Mouse (Mus musculus): ENCODE measurements at regions not wholly inside any gene's neighbourhood (a gene's known extent, or its start where the extent isn't known, plus 50 kb on each side); places are given as distances from the start of the nearest gene placed in this dataset.

GRCm38 (mm10) chr1:90321501-90321900 lies 117.7 kb downstream of the Ackr3 start:
- TF ChIP-seq CTCF (IDR thresholded peaks at IDR 0.05; ENCODE audit: extremely low read depth, insufficient read depth, insufficient read length, insufficient replicate concordance): no peak
- no peak for TF ChIP-seq POLR2A (IDR thresholded peaks at IDR 0.05; ENCODE audit: low read depth, low read length)
- DNase-seq (ENCODE audit: low read depth in 1 of 2, low spot score in 2 of 2): no peak
- Histone ChIP-seq H3K4me1 (ENCODE audit: control insufficient read depth, insufficient read depth, insufficient read length) (no peaks in the 10 kb centered on the region), H3K4me3 (ENCODE audit: extremely low read depth, insufficient read depth, insufficient read length) (no peak overlapping the region), H3K27me3 (ENCODE audit: control insufficient read depth, insufficient read depth, low read length) (no peaks in the 10 kb centered on the region), H3K36me3 (ENCODE audit: control insufficient read depth, insufficient read depth, low read length) (no peaks in the 10 kb centered on the region), H3K27ac (ENCODE audit: insufficient read depth, low read length) (no peak overlapping the region)
- WGBS: 90% methylated on average over 8 of the region's 8 CpGs

- 82% methylated on average over 6 of the region's 6 CpGs for WGBS
- DNase-seq (ENCODE audit: low read depth in 1 of 2, low spot score in 2 of 2): no peak
- Histone ChIP-seq H3K27ac (ENCODE audit: insufficient read depth, low read length) (no peak overlapping the region), H3K36me3 (ENCODE audit: control insufficient read depth, insufficient read depth, low read length) (no peaks in the 10 kb centered on the region), H3K4me1 (ENCODE audit: control insufficient read depth, insufficient read depth, insufficient read length) (no peaks in the 10 kb centered on the region), H3K27me3 (ENCODE audit: control insufficient read depth, insufficient read depth, low read length) (no peaks in the 10 kb centered on the region), H3K4me3 (ENCODE audit: extremely low read depth, insufficient read depth, insufficient read length) (no peak overlapping the region)
- TF ChIP-seq POLR2A (IDR thresholded peaks at IDR 0.05; ENCODE audit: low read depth, low read length) (no peak), CTCF (IDR thresholded peaks at IDR 0.05; ENCODE audit: extremely low read depth, insufficient read depth, insufficient read length, insufficient replicate concordance) (no peak)
These were observed 123.5 kb downstream of the Ackr3 start for GRCm38 (mm10) chr1:90327237-90327636.

GRCm38 (mm10) chr1:90332531-90332930 lies 128.8 kb downstream of the Ackr3 start:
- H3K27me3 ChIP-seq (ENCODE audit: control insufficient read depth, insufficient read depth, low read length): no peaks in the 10 kb centered on the region
- WGBS: 66% methylated on average over 4 of the region's 4 CpGs
- H3K27ac ChIP-seq (ENCODE audit: insufficient read depth, low read length): no peak overlapping the region
- DNase-seq (ENCODE audit: low read depth in 1 of 2, low spot score in 2 of 2): no peak
- no peaks in the 10 kb centered on the region for H3K36me3 ChIP-seq (ENCODE audit: control insufficient read depth, insufficient read depth, low read length)
- TF ChIP-seq CTCF (IDR thresholded peaks at IDR 0.05; ENCODE audit: extremely low read depth, insufficient read depth, insufficient read length, insufficient replicate concordance) (no peak), POLR2A (IDR thresholded peaks at IDR 0.05; ENCODE audit: low read depth, low read length) (no peak)
- no peak overlapping the region for H3K4me3 ChIP-seq (ENCODE audit: extremely low read depth, insufficient read depth, insufficient read length)
- H3K4me1 ChIP-seq (ENCODE audit: control insufficient read depth, insufficient read depth, insufficient read length): no peaks in the 10 kb centered on the region

- 71% methylated on average over 6 of the region's 6 CpGs for WGBS
- no peaks in the 10 kb centered on the region for H3K36me3 ChIP-seq (ENCODE audit: control insufficient read depth, insufficient read depth, low read length)
These were observed 130.1 kb downstream of the Ackr3 start for GRCm38 (mm10) chr1:90333676-90334430.

GRCm38 (mm10) chr1:90335001-90335747 lies 131.4 kb downstream of the Ackr3 start:
- 88% methylated on average over 25 of the region's 25 CpGs for whole genome bisulfite sequencing

More at GRCm38 (mm10) chr1:90333676-90334430, 130.1 kb downstream of the Ackr3 start:
- TF ChIP-seq CTCF (IDR thresholded peaks at IDR 0.05; ENCODE audit: extremely low read depth, insufficient read depth, insufficient read length, insufficient replicate concordance) (no peak), POLR2A (IDR thresholded peaks at IDR 0.05; ENCODE audit: low read depth, low read length) (no peak)
- no peaks in the 10 kb centered on the region for H3K4me1 ChIP-seq (ENCODE audit: control insufficient read depth, insufficient read depth, insufficient read length)
- no peak overlapping the region for H3K27ac ChIP-seq (ENCODE audit: insufficient read depth, low read length)
- H3K27me3 ChIP-seq (ENCODE audit: control insufficient read depth, insufficient read depth, low read length): no peaks in the 10 kb centered on the region
- no peak overlapping the region for H3K4me3 ChIP-seq (ENCODE audit: extremely low read depth, insufficient read depth, insufficient read length)
- DNase-seq (ENCODE audit: low read depth in 1 of 2, low spot score in 2 of 2): no peak

GRCm38 (mm10) chr1:90337876-90338316 lies 134.1 kb downstream of the Ackr3 start:
- Histone ChIP-seq H3K4me1 (ENCODE audit: control insufficient read depth, insufficient read depth, insufficient read length) (no peaks in the 10 kb centered on the region), H3K27ac (ENCODE audit: insufficient read depth, low read length) (no peak overlapping the region), H3K36me3 (ENCODE audit: control insufficient read depth, insufficient read depth, low read length) (no peaks in the 10 kb centered on the region), H3K27me3 (ENCODE audit: control insufficient read depth, insufficient read depth, low read length) (no peaks in the 10 kb centered on the region), H3K4me3 (ENCODE audit: extremely low read depth, insufficient read depth, insufficient read length) (no peak overlapping the region)
- TF ChIP-seq CTCF (IDR thresholded peaks at IDR 0.05; ENCODE audit: extremely low read depth, insufficient read depth, insufficient read length, insufficient replicate concordance) (no peak), POLR2A (IDR thresholded peaks at IDR 0.05; ENCODE audit: low read depth, low read length) (no peak)
- 83% methylated on average over 12 of the region's 12 CpGs for WGBS
- DNase-seq (ENCODE audit: low read depth in 1 of 2, low spot score in 2 of 2): no peak

More at GRCm38 (mm10) chr1:90335001-90335747, 131.4 kb downstream of the Ackr3 start:
- Histone ChIP-seq H3K4me1 (ENCODE audit: control insufficient read depth, insufficient read depth, insufficient read length) (no peaks in the 10 kb centered on the region), H3K36me3 (ENCODE audit: control insufficient read depth, insufficient read depth, low read length) (no peaks in the 10 kb centered on the region), H3K4me3 (ENCODE audit: extremely low read depth, insufficient read depth, insufficient read length) (no peak overlapping the region), H3K27ac (ENCODE audit: insufficient read depth, low read length) (no peak overlapping the region), H3K27me3 (ENCODE audit: control insufficient read depth, insufficient read depth, low read length) (no peaks in the 10 kb centered on the region)
- no peak for DNase-seq (ENCODE audit: low read depth in 1 of 2, low spot score in 2 of 2)
- no peak for TF ChIP-seq CTCF (IDR thresholded peaks at IDR 0.05; ENCODE audit: extremely low read depth, insufficient read depth, insufficient read length, insufficient replicate concordance)
- TF ChIP-seq POLR2A (IDR thresholded peaks at IDR 0.05; ENCODE audit: low read depth, low read length): no peak
